Mouse (Mus musculus): ENCODE measurements around the gene 2310009B15Rik.

Gene 2310009B15Rik

DNA sequence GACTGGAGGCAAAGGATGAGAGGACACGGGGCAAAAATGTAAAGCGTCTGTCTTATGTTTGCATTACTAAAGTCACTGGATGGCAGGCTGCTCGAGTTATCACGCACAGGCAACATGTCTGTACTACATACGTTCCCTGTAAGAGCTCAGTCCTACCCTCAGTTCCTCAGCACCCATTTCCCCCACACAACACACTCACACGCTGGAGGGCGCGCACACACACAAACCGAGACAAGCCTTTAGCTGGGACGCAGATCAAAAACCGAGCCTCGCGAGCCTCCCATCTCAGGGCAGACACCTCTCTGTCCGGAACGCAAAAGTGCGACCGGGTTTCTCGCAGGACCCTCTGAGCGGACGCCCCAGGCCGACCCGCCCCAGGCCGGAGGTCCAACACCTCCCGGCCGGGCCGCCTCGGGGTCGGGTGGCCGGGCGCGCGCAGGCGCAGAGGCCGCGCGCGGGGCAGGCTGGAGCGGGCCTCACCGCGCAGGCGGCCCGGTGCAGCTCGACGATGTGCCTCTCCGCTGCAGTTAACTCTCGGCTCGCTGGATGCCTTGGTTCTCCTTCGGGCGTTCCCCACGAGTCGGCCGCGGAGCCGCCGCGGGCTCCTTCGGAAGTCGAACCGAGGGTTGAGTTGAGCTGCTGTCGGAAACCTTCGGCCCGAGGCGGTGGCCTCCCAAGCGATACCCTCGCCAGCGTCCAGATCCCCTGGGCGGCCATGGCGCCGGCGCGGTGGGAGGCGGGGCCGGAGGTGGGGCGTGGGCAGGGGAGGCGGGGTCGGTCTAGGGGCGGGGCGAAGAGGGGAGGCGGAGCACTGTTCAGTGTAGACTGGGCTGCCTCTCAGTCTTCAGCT is at the start of gene 2310009B15Rik:
TSS of gene 2310009B15Rik (minus strand) at position 752 of the 850 bp plus-strand sequence.
- DNase-seq (ENCODE audit: low read depth, low spot score) = peak; percentile 66

DNA sequence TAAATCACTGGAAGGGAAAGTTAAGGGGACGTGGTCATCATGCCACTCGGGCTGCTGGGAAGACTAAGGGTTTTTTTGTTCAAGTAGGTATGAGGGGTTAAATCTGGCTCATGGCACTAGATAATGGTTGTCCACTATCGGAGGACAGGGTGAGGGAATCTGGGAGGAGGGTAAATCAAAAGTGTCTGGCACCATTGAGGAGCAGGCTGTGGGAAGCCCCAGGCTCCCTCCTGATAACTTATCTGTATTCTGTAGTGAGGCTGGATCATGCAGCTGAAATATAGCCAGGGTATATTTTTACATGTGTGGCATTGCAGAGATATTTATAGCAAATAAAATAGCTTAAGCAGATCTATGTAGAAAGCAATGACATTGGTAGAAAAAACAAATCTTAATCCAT is 49.6 kb upstream of the 2310009B15Rik start:
- DNase-seq (ENCODE audit: low read depth, low spot score) = no peak

DNA sequence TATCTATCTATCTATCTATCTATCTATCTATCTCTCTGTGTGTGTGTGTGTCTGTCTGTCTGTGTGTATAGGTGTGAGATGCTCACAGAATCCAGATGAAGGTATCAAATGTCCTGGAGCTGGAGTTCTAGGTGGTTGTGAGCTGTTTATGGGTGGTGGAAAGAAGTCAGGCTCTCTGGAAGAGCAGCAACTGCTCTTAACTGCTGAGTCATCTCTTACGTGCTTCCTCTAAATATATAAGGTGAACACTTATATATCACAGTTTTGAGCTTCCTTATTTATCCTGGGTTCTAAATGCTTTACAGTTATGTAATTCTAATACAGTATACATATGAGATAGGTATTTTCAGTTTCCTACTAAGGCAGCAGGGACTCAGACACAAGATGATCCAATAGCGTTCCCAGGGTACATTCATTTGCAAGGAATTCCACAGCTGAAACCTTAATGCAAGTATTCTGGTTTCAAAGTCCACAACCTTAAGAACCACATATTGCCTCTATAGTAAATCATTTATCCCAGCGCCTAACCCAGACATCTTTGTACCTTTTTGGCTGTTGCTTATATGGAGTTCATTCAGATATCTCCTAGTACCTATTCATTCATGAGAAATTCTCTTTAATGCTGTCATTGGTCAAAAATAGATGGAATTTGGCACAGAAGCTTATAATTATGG is 48.6 kb upstream of the 2310009B15Rik start:
- DNase-seq (ENCODE audit: low read depth, low spot score) = no peak

GRCm38 (mm10) chr1:138903894-138904293 is 47.2 kb upstream of the 2310009B15Rik start:
- no peak for DNase-seq (ENCODE audit: low read depth, low spot score)

DNA sequence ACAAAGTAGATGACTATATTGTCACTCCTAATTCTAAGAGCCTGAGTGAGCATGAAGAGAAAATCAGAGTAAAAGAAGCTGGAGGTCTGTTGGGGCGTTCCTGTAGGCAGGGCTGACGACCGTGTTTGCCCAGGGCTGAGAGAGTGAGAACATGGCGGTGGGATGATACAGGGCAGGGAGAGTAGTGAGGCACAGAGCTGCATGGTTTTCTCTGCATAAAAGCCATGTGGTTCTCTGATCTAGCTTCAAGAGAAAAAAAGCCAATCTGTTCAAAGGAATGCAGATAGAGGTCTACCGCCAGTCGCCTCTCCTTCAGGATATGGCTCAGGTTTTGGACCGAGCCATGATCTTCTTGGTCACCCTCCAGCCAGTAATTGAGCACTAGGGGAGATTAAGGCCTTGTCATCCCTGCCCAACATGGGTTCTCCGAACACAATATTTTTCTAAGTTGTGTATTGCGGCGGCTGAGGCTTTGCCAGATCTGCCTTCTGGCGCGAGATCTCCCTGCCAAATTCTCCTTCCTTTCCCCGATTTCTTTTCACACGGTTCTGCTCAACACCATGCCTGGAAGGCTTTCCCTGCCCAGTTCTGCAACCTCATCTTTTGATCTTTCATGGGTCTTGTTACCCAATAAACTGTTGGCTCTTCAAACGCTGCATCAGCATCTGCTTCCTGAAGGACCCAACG is 44.9 kb upstream of the 2310009B15Rik start:
- DNase-seq (ENCODE audit: low read depth, low spot score) = no peak

DNA sequence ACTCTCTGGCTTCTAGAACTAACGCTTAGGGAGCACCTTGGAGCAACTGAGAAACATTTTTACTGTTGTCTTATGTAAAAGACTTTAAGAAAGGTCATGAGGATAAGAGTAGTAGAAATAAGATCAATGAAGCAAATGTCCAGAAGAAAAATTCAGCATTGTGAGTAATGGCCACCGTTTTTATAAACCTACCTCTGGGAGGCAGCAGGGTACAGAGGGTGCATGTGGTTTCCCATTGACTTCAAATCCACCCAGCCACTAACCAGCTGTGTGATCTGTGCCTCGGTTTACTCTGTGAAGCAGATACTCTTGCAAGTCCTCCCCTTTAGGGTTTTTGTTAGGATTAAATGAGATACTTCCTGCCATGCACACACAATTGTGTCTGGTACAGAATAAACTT is 39.4 kb upstream of the 2310009B15Rik start:
- no peak for DNase-seq (ENCODE audit: low read depth, low spot score)

DNA sequence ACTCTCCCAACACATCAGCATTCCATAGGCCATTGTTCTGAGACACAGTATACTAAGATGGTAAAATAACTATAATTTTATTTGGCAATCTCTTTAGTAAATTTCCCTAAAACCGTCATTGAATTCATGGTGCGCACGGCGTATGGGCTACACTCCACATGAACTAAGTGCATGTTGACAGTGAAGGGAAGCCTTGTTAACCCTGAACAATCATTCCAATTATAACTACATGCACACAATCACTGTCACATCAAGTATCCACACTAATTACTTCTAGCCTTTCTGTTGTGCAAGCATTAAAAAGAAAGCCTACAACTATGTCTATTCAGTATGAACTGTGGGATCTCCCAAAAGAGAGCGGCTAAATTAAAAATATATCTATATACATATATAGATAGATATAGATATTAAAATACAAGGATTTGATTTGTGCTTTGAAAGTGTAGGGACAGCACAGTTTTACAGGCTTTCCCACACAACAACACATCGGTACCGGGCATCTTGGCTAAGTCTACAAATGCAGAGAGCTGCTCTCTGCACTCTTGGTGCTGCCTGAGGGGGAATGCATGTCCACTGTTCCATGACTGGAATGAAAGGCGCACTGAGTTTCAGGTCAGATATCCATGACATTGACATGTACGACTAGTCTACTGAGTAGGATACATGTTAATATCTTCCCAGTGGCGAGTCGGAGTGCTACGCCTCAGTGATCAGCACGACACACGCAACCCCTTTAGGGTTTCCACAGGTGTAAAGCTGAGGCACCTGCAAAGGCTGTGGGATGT is 21.0 kb upstream of the 2310009B15Rik start:
- DNase-seq (ENCODE audit: low read depth, low spot score) = no peak

DNA sequence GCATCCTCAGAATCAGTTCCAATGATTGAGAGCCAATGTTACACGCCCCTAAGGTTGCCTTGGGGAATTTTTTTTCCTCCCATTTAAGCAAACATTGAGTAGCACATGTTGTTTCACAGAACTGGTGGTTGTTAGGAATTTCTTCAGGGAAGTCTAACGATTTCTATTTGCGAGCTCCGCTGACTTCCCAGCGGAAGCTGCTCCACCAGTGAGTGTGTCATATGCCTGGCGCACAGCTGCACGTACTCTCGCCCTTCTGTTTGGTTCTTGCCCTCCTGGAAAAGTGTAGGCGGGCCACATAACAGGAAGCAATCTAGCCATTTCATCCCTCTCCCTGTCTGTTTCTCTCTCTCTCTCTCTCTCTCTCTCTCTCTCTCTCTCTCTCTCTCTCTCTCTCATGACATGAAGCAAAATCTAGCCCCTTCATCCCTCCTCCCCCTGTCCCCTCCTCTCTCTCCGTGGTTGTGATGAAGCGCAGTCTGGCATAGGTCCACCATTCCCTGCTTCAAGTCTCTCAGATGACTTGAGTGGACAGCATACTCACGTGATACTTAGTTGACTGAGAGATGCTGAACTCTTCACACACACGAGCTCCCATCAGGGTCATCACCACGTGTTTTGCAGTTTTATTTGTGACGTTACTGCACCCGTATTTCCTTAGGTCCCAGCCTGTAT is 19.9 kb upstream of the 2310009B15Rik start:
- peak; percentile 7 for DNase-seq (ENCODE audit: low read depth, low spot score)

DNA sequence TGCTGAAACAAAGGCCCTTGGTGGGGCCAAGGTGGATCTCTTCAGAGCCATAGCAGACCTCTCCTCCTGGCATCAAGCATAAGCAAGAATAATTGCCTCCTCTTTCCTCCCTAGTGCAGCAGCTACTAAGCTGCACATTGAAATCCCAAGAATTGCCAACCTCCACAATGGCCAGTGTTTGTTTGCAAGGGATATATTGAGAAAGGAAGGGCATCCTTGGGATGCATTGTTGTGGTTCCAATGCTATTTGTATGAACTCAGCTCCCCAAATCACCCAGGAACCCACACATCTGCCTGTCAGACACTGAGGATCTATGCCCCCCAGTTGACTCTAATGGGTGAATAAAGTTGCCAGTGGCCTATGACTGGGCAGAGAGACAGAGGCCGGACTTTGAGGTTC is 5.8 kb downstream of the 2310009B15Rik start:
- DNase-seq (ENCODE audit: low read depth, low spot score) = no peak

- DNase-seq (ENCODE audit: low read depth, low spot score) = no peak
These were observed 6.5 kb downstream of the 2310009B15Rik start for GRCm38 (mm10) chr1:138850161-138850539.

GRCm38 (mm10) chr1:138849531-138850160 is 7.0 kb downstream of the 2310009B15Rik start:
- no peak for DNase-seq (ENCODE audit: low read depth, low spot score)

GRCm38 (mm10) chr1:138848511-138849109 is 8.0 kb downstream of the 2310009B15Rik start, which contains the start of gene Lhx9:
Lhx9 (minus strand) TSS chr1:138848577.
- DNase-seq (ENCODE audit: low read depth, low spot score) = no peak

- DNase-seq (ENCODE audit: low read depth, low spot score) = no peak
These were observed 8.6 kb downstream of the 2310009B15Rik start for GRCm38 (mm10) chr1:138848026-138848425.

DNA sequence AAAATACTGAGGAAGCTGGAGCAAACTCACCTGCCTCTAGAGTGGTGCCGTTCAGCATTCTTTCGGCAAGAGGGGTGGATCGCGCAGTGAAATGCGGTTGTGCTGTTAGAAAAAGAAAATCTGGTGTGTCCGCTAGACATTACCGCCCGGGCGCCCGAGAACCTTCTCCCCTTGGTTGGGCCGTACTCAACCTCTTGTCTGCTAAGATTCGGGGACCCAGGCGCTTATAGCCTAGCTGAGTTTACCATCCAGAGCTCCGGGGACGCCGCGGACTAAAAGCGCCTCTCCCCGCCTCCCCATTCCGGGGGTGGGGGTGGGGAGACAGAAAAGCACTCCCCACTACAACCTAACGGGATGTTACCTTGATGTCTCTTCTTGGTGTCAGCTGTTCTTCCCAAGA is 9.5 kb downstream of the 2310009B15Rik start:
- DNase-seq (ENCODE audit: low read depth, low spot score) = no peak

- DNase-seq (ENCODE audit: low read depth, low spot score) = no peak
These were observed 10.1 kb downstream of the 2310009B15Rik start for GRCm38 (mm10) chr1:138846581-138846980.

- no peak for DNase-seq (ENCODE audit: low read depth, low spot score)
These were observed 10.5 kb downstream of the 2310009B15Rik start for GRCm38 (mm10) chr1:138846131-138846530.

DNA sequence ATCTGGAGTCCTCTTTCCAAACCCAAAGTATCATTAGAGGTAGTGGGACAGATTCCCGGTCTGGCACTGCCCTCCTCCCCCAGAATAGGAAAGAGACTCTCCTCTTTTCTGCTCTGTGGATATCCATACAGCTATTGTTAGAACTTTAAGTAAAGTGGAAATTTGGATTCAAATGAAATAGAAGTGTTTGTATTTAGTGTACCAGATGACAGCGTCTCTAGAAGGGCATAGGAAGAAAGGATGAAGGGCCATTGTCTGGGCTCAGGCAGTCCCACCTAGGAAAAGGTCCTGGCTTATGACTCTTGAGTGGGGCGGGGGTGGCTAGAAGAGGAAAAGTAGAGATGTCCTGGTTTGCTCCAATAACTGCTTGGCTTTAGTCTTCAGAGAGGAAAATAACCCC is 11.2 kb downstream of the 2310009B15Rik start:
- DNase-seq (ENCODE audit: low read depth, low spot score) = no peak

DNA sequence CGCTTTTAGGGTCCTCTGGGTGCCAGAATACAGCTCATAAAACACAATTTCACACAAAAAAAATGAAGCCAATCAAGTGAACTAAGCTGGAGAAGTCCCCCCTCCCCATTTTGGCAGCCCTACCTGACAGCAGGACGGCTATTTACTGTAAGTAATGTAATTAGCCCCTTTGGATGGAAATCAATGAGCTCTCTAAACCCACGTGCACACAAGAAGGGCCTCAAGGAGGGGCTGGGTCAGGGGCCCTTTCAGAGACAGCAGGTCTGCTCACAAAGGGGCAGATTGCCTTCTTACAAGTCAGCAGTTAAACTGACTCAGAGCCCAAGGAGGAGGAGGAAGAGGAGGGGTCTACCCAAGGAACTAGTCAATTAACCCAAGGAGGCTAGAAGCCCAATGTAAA is 12.5 kb downstream of the 2310009B15Rik start:
- no peak for DNase-seq (ENCODE audit: low read depth, low spot score)

DNA sequence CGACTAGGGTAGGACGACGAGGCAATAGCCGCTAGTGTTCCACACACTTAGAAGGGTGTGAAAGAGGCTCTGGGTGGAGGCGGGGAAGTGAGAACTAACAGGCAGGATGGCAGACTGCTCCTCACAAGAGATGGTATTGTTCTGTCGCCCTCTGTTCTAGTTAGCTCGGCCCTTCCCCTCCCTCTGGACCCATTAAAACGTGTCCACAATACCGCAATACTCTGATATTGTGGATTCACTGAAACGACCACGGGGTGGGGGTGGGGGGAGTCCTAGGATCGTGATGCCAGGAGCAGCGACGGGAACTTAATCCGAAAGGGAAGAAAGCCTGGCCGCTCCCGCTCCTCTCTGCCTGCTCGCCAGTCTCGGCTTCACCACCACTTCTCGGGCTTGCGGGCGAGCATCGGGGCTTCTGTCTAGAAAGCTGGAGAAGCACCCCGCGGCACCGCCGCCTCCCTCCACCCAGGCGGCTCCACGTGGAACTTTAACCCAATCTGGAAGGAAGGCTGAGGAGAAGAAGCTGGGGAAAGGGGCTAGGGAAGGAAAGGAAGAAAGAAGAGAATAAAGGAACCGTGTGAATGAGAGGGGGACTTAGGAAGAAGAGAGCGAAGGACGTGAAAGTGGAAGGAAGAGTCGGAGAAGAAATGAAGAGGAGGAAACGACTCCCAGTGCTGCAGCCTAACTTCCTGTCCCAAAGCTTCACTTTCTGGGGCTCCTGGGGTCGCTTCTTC is 13.1 kb downstream of the 2310009B15Rik start:
- no peak for DNase-seq (ENCODE audit: low read depth, low spot score)
